Mouse (Mus musculus): ENCODE results near the gene Catsperz. TPM values are rescaled to one million over a fixed set of nuclear protein-coding genes. Genes with fewer than 3 reads are reported as not detected.

Catsperz gene
- polyA plus RNA-seq, 1 experiment from 2014 or later, result 0.70 TPM

DNA sequence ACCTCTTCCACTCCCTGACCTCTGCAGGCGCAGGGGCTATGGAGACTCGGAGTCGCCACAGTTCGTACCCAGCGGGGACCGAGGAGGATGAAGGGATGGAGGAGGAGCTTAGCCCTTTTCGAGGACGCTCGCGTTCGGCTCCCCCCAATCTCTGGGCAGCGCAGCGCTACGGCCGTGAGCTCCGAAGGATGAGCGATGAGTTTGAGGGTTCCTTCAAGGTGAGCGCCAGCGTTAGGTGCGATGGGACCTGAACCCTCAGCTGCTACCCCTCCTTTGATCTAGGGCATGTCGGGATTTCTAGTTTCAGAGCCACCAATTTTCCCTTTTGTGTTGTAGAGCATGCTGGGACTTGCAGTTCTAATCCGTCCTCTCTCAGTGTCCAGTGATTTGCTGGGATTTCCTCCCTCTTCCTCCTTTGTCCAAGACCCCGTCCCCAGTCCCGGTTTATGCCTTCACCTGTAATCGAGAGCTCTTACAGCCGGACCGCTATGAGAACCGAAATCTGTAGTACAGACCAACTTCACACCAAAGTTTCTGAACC, 25.5 kb upstream of the Catsperz start:
- Histone ChIP-seq H3K27me3 (replicated peaks; ENCODE audit: control insufficient read depth, insufficient read depth, low read length) (no peaks in the 10 kb centered on the region), H3K27ac (ENCODE audit: low read depth) (peak overlapping the region; percentile 92), H3K4me3 (ENCODE audit: low read depth, low read length) (peak overlapping the region; percentile 52), H3K9me3 (ENCODE audit: control insufficient read depth, low read length) (no peaks in the 10 kb centered on the region), H3K4me1 (replicated peaks; ENCODE audit: control insufficient read depth, insufficient read depth, low read length) (peaks cover 20% of the 10 kb centered on the region), H3K9ac (ENCODE audit: low read length) (peak overlapping the region; percentile 61), H3K4me2 (ENCODE audit: low read length) (peak overlapping the region; percentile 94), H3K36me3 (ENCODE audit: control insufficient read depth, insufficient read depth, low read length) (peaks cover 30% of the 10 kb centered on the region)
- ATAC-seq (replicated peaks; ENCODE audit: low FRiP score, low TSS enrichment, low read depth) (peak; percentile 30), DNase-seq (ENCODE audit: low spot score) (peak; percentile 84)
- under 1% methylated on average over 28 of the region's 28 CpGs for WGBS

DNA sequence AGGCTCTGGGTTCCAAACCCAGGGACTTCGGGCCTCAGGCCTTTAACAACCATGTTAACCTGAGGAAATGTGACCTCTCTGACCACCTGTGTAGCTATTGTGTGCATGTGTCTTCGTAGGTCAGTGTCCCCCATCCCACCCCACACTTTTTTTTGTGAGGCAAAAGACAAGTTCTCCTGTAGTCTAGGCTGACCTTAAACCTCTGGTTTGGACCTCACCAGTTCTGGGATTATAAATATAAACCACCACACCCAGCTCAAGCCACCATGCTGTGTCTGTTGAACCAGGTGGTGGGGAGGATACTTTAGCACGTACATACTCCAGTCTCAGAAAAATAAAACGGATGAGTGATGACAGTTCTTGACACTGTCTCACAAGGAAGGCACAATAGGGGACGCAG, 24.8 kb upstream of the Catsperz start:
- 58% methylated on average over 5 of the region's 5 CpGs for WGBS
- peak overlapping the region; percentile 52 for H3K4me3 ChIP-seq (ENCODE audit: low read depth, low read length)
- H3K27ac ChIP-seq (ENCODE audit: low read depth), result peak overlapping the region; percentile 92; the same call in 1 of the 2 replicates
- H3K36me3 ChIP-seq (ENCODE audit: control insufficient read depth, insufficient read depth, low read length), result peaks cover 23% of the 10 kb centered on the region
- peaks cover 20% of the 10 kb centered on the region for H3K4me1 ChIP-seq (replicated peaks; ENCODE audit: control insufficient read depth, insufficient read depth, low read length)
- ATAC-seq (replicated peaks; ENCODE audit: low FRiP score, low TSS enrichment, low read depth), result no peak
- no peaks in the 10 kb centered on the region for H3K27me3 ChIP-seq (replicated peaks; ENCODE audit: control insufficient read depth, insufficient read depth, low read length)
- H3K9me3 ChIP-seq (ENCODE audit: control insufficient read depth, low read length), result no peaks in the 10 kb centered on the region
- H3K4me2 ChIP-seq (ENCODE audit: low read length), result peak overlapping the region; percentile 94
- peak overlapping the region; percentile 61 for H3K9ac ChIP-seq (ENCODE audit: low read length)
- DNase-seq (ENCODE audit: low spot score), result no peak

DNA sequence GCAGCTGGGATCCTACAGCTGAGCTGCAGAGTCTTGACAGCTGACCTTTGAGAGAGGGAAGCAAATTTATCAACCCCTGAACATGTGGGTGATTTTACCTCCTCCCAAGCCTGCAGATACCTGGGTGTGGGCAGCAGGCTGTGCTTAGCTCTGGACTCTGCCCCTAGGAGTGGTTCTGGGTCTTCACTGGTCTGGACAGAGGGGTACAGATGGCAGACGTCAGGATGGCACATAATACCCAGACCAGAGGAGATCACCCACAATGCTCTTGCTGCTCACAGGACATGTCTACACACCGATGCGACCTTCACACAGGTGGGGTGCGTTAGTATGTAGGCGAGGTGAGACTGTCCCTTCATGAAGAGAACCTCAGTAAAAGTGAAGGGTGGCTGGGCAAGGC, 24.4 kb upstream of the Catsperz start:
- WGBS, result 86% methylated on average over 5 of the region's 5 CpGs
- Histone ChIP-seq H3K9me3 (ENCODE audit: control insufficient read depth, low read length) (no peaks in the 10 kb centered on the region), H3K9ac (ENCODE audit: low read length) (no peak overlapping the region), H3K36me3 (ENCODE audit: control insufficient read depth, insufficient read depth, low read length) (peaks cover 19% of the 10 kb centered on the region), H3K27me3 (replicated peaks; ENCODE audit: control insufficient read depth, insufficient read depth, low read length) (no peaks in the 10 kb centered on the region), H3K4me1 (replicated peaks; ENCODE audit: control insufficient read depth, insufficient read depth, low read length) (peaks cover 20% of the 10 kb centered on the region), H3K4me2 (ENCODE audit: low read length) (peak overlapping the region; percentile 94; the same call in 1 of the 2 replicates), H3K4me3 (ENCODE audit: low read depth, low read length) (0 out of 2 replicates have a peak overlapping the region, but pooled peaks have one; percentile 52), H3K27ac (ENCODE audit: low read depth) (no peak overlapping the region)
- DNase-seq (ENCODE audit: low spot score), result no peak
- ATAC-seq (replicated peaks; ENCODE audit: low FRiP score, low TSS enrichment, low read depth), result no peak

DNA sequence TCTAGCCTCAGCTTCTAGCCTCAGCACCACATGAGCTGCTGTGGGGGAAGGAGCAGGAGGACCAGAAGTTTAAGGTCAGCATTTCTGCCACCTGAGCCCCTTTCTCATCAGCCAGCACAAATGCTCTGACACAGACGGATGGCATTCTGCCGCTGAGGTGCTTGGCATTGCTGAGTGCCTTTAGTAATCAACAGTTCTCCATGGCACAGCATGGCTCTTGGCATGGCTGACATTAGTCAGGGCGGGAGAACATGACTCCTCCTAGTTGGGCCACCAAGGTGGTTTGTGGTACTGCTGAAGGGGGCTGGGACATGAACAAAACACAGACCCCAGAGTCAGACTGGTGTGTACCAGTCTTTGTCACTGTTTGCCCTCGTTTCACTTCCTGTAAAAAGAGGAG, 23.0 kb upstream of the Catsperz start:
- no peaks in the 10 kb centered on the region for H3K27me3 ChIP-seq (replicated peaks; ENCODE audit: control insufficient read depth, insufficient read depth, low read length)
- no peaks in the 10 kb centered on the region for H3K9me3 ChIP-seq (ENCODE audit: control insufficient read depth, low read length)
- H3K4me2 ChIP-seq (ENCODE audit: low read length), result no peak overlapping the region
- H3K27ac ChIP-seq (ENCODE audit: low read depth), result no peak overlapping the region
- no peak overlapping the region for H3K4me3 ChIP-seq (ENCODE audit: low read depth, low read length)
- WGBS, result 78% methylated on average over 4 of the region's 4 CpGs
- no peak overlapping the region for H3K9ac ChIP-seq (ENCODE audit: low read length)
- DNase-seq (ENCODE audit: low spot score) (no peak), ATAC-seq (replicated peaks; ENCODE audit: low FRiP score, low TSS enrichment, low read depth) (no peak)
- H3K4me1 ChIP-seq (replicated peaks; ENCODE audit: control insufficient read depth, insufficient read depth, low read length), result peaks cover 18% of the 10 kb centered on the region
- H3K36me3 ChIP-seq (ENCODE audit: control insufficient read depth, insufficient read depth, low read length), result peaks cover 9% of the 10 kb centered on the region

DNA sequence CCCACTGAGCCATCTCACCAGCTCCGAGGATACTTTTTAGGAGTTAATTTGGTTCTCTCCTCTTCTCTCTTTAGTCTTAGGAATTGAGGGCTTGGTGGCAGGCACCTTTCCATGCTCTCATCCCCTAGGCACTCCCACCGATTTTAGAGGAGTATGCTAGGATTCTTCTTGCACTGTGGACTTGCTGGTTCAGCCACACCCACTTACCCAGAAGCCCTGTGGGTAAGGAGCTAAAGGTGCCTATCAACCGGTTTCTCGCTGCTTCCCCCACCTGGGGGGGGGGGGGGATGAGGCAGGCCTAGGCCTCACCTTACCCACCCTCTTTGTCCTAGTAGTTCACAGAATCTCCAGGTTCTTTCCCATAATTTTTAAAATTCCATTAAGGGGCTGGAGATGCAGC, 22.6 kb upstream of the Catsperz start:
- DNase-seq (ENCODE audit: low spot score), result no peak
- H3K9me3 ChIP-seq (ENCODE audit: control insufficient read depth, low read length), result no peaks in the 10 kb centered on the region
- ATAC-seq (replicated peaks; ENCODE audit: low FRiP score, low TSS enrichment, low read depth), result no peak
- no peak overlapping the region for H3K4me3 ChIP-seq (ENCODE audit: low read depth, low read length)
- H3K36me3 ChIP-seq (ENCODE audit: control insufficient read depth, insufficient read depth, low read length), result peaks cover 4% of the 10 kb centered on the region; the same call in 1 of the 2 replicates
- 57% methylated on average over 4 of the region's 4 CpGs for WGBS
- H3K9ac ChIP-seq (ENCODE audit: low read length), result no peak overlapping the region
- peaks cover 18% of the 10 kb centered on the region for H3K4me1 ChIP-seq (replicated peaks; ENCODE audit: control insufficient read depth, insufficient read depth, low read length)
- H3K27me3 ChIP-seq (replicated peaks; ENCODE audit: control insufficient read depth, insufficient read depth, low read length), result no peaks in the 10 kb centered on the region
- H3K4me2 ChIP-seq (ENCODE audit: low read length), result no peak overlapping the region
- H3K27ac ChIP-seq (ENCODE audit: low read depth), result no peak overlapping the region

DNA sequence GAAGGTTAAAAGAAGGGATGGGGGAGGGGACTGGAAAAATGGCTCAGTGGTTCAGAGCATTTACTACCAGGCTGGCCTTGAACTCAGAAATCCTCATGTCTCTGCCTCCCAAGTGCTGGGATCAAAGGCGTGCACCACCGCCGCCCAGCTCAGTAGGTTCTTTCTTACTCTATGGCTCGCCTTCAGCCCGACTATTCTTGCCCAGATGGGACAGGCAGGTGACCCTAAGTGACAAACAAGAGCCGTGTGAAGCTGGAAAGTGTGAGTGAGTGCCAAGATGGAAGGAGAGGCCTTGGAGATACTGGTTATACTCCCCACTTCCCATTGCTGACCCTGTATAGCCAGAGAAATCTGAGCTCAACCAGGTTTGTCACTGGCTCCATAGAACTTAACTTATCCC, 18.5 kb upstream of the Catsperz start:
- Histone ChIP-seq H3K4me1 (replicated peaks; ENCODE audit: control insufficient read depth, insufficient read depth, low read length) (peaks cover 12% of the 10 kb centered on the region), H3K4me3 (ENCODE audit: low read depth, low read length) (no peak overlapping the region), H3K9ac (ENCODE audit: low read length) (no peak overlapping the region), H3K9me3 (ENCODE audit: control insufficient read depth, low read length) (no peaks in the 10 kb centered on the region), H3K4me2 (ENCODE audit: low read length) (no peak overlapping the region), H3K27ac (ENCODE audit: low read depth) (no peak overlapping the region), H3K27me3 (replicated peaks; ENCODE audit: control insufficient read depth, insufficient read depth, low read length) (no peaks in the 10 kb centered on the region), H3K36me3 (ENCODE audit: control insufficient read depth, insufficient read depth, low read length) (peaks cover 3% of the 10 kb centered on the region; the same call in 1 of the 2 replicates)
- ATAC-seq (replicated peaks; ENCODE audit: low FRiP score, low TSS enrichment, low read depth) (no peak), DNase-seq (ENCODE audit: low spot score) (no peak)
- 89% methylated on average over 6 of the region's 6 CpGs for WGBS

DNA sequence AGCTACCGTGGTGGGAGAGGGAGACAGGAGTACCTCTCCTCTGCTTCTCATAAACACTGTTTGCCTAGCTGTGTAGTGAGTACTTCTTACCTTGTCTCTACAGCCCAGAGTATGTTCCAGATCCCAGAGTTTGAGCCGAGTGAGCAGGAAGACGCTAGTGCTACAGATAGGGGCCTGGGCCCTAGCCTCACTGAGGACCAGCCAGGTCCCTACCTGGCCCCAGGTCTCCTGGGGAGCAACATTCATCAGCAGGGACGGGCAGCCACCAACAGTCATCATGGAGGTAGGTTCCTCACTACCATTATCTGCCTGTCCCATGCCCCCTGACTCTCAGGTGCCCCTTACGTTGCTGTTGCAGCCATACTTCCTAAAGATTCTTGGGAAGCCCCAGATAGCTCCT, 17.6 kb upstream of the Catsperz start:
- ATAC-seq (replicated peaks; ENCODE audit: low FRiP score, low TSS enrichment, low read depth), result no peak
- peaks cover 12% of the 10 kb centered on the region for H3K4me1 ChIP-seq (replicated peaks; ENCODE audit: control insufficient read depth, insufficient read depth, low read length)
- no peak for DNase-seq (ENCODE audit: low spot score)
- no peaks in the 10 kb centered on the region for H3K27me3 ChIP-seq (replicated peaks; ENCODE audit: control insufficient read depth, insufficient read depth, low read length)
- peak overlapping the region; percentile 77 for H3K4me3 ChIP-seq (ENCODE audit: low read depth, low read length)
- no peaks in the 10 kb centered on the region for H3K9me3 ChIP-seq (ENCODE audit: control insufficient read depth, low read length)
- H3K4me2 ChIP-seq (ENCODE audit: low read length), result peak overlapping the region; percentile 99
- WGBS, result 30% methylated on average over 5 of the region's 5 CpGs
- H3K9ac ChIP-seq (ENCODE audit: low read length), result peak overlapping the region; percentile 71
- peaks cover 3% of the 10 kb centered on the region; the same call in 1 of the 2 replicates for H3K36me3 ChIP-seq (ENCODE audit: control insufficient read depth, insufficient read depth, low read length)
- H3K27ac ChIP-seq (ENCODE audit: low read depth), result peak overlapping the region; percentile 96

DNA sequence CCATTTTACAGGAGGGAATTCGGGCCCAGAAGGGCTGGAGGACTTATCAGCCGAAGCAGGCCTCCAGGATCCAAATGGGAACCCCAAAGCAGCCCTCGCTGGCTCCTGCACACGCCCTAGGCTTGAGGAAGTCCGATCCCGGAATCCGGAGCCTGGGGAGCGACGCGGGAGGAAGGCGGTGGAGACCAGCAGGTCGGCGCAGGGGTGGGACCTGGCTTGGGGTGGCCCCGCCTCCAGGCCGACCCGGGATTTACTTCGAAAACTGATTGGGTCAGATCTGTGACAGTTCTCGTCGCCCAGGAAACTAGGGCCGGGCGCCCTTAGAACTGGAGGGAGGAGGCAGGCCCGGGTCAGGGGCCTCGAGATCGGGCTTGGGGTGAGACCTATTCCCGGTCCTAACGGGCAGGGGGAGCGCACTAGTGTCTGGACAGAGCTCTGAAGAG, 17.1 kb upstream of the Catsperz start, which contains the start of gene Gpr137:
Gene Gpr137 (minus strand): TSS at position 232 of the 443 bp plus-strand sequence.
- H3K36me3 ChIP-seq (ENCODE audit: control insufficient read depth, insufficient read depth, low read length), result peaks cover 3% of the 10 kb centered on the region; the same call in 1 of the 2 replicates
- H3K9ac ChIP-seq (ENCODE audit: low read length), result peak within 1 kb of the TSS; percentile 71
- peak within 1 kb of the TSS; percentile 99 for H3K4me2 ChIP-seq (ENCODE audit: low read length)
- WGBS, result 0% methylated on average over 27 of the region's 27 CpGs
- H3K27me3 ChIP-seq (replicated peaks; ENCODE audit: control insufficient read depth, insufficient read depth, low read length), result no peaks in the 10 kb centered on the region
- peak; percentile 92 for DNase-seq (ENCODE audit: low spot score)
- H3K4me1 ChIP-seq (replicated peaks; ENCODE audit: control insufficient read depth, insufficient read depth, low read length), result peaks cover 12% of the 10 kb centered on the region
- ATAC-seq (replicated peaks; ENCODE audit: low FRiP score, low TSS enrichment, low read depth), result peak; percentile 86
- peak within 1 kb of the TSS; percentile 96 for H3K27ac ChIP-seq (ENCODE audit: low read depth)
- H3K4me3 ChIP-seq (ENCODE audit: low read depth, low read length), result peak within 1 kb of the TSS; percentile 77
- no peaks in the 10 kb centered on the region for H3K9me3 ChIP-seq (ENCODE audit: control insufficient read depth, low read length)

Data from intestine, embryonic 14.5 days (tissue).